Mouse (Mus musculus): ENCODE measurements around the gene Ephx1.
"Not testable (repeated sequence)": the region's sequence is repeated elsewhere in the genome, so short reads cannot be mapped to it uniquely, and the experiment has no call there.

Ephx1 gene

DNA sequence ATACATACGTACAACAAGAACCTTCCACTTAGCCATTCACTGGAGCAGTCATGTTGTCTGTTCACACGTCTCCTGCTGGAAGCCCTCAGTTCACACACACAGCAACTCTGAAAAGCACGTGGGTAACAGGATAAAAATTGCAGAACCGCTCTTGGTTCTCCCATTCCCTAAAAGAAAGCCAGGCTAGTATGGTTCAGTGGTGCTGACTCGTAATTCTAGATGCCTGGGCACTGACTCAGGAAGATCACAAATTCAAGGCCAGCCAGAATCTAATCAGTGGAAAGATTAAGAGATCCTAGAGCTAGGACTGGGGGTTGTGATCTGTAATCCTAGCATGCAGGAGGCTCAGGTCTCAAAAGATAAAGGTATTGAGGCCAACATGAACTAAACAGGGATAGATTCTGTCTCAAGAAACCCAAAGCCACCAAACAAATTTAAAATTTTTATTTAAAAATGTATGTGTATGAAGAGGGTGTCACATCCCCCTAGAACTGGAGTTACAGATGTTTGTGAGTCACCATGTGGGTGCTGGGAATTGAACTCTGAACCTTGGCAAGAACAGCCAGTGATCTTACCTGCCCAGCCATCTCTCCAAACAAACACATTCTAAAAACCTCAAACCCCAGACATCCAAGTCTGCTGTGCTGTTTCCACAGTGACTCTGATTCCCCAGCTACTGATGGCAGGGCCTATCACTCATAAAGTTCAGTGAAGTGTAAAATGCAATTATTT lies at the start of gene Ephx1:
TSS of gene Ephx1 (minus strand) at position 149 of the 732 bp plus-strand sequence.
- no peak for DNase-seq (ENCODE audit: low read depth)

DNA sequence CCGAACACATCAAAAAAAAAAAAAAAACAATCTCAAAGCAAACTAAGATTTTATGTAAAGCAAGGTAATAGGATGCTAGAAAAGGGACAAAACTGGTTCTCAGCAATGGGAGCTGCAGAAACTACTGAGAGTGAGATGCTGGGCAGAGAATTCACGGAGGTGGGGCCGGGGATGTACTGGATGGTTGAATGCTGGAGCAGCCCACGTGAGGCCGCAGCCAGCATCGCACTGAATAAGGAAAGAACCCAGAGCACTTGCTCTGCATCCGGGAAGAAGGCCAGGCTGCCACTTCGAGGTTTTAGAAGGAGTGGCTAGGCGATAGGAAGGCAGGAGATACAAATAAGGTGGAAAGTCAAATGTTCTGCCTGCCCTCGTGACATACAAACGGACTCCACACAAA lies 49.0 kb upstream of the Ephx1 start:
- DNase-seq (ENCODE audit: low read depth) = no peak

DNA sequence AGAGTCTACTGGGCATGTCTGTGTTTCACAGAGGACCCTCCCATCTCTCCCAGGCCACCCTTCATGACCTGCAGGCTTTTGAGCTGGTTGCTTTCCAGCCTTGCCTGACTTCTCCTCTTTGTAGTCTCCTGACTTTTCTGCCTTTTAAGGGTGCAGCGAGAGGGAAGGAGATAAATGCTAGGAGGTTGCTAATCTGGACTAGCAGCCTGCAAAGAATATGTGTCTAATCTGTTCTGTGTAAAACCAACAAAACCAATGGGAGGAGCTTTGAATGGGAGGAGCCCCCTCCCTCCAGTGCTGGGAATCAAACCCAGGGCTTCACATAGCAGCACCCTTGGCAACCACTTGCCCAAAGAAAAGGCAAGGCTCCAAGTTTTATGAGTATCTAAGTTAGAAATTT lies 47.6 kb upstream of the Ephx1 start:
- DNase-seq (ENCODE audit: low read depth) = no peak

- no peak for DNase-seq (ENCODE audit: low read depth)
Observed at GRCm38 (mm10) chr1:181064648-181065047, 43.9 kb upstream of the Ephx1 start.

DNA sequence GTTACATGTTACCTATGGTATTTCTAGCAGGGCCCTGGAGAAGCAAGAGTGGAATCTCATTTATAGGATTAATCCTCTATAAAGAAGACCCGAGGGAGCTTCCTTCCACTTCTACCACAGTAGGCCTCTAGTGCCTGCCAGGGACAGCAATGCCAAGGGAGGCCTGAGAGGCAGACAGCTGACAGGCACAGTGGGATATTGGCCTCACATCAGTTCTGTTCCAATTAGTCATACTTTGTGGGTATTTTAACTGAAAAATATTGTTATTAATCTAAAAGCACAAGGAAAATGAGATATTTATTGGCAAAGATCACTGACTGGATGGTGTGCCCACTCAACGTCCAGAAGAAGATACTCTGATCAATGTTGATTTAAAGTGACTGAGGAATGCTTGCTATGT lies 43.3 kb upstream of the Ephx1 start:
- no peak for DNase-seq (ENCODE audit: low read depth)

GRCm38 (mm10) chr1:181061784-181062485 lies 41.2 kb upstream of the Ephx1 start:
- no peak for DNase-seq (ENCODE audit: low read depth)

GRCm38 (mm10) chr1:181052898-181053297 lies 32.2 kb upstream of the Ephx1 start:
- no peak for DNase-seq (ENCODE audit: low read depth)

DNA sequence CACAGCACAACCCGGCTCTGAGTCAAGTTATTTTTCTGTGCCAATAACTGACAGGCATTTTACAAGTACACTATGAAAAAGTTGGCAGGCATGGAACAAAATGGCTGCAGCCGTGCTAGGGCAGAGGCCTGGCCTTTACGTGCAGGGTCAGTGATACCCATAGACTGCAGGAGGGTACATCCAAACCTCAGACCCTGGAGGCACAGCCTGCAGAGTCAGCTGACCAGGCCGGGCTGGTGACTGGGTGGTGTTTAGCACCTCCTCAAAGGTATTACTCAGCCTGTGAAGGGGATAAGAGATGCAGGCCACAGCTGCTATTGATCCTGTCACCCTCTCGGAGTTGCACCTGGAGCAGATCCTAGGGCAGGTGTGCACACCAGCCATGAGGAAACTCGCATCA lies 30.2 kb upstream of the Ephx1 start, which contains the start of gene 9130409I23Rik:
TSS of gene 9130409I23Rik (plus strand) at position 301 of the 400 bp plus-strand sequence.
- DNase-seq (ENCODE audit: low read depth) = no peak

DNA sequence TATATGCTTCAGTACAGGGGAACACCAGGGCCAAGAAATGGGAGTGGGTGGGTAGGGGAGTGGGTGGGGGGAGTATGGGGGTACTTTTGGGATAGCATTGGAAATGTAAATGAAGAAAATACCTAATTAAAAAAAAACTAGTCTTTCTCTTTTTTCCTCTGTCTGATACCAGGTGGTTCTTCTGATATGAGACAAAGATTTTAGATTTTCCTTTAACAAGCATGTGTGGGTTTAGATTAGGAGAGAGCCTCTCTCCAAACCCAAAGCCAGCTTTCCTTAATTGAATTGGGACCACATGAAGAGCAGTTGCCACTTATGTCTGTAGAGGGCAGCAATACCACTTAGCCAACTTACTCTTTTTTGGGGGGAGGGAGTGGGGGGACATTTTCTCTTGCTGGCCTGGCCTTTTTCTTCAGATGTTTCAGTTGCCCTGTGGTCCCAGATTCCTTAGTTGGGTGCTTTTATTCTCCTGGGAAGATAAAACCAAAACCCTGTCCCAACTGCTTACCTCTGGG lies 28.7 kb upstream of the Ephx1 start:
- no peak for DNase-seq (ENCODE audit: low read depth)

DNA sequence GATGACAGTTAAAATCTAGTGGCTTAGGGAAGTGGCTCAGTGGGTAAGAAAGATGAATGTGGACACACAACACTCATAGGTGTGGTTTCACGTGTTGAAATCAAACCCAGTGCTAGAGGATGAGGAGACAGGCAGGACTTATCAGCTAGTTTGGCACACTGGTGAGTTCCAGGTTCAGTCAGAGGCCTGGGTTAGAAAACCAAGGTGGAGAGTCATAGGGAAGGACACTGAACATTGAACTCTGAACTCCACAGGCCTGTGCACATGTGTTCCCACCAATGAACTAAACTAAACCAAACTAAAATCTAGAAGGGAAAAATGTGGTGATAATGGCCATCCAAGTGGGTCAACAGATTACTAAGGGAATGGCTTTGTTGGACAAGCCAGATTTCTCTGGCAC lies 26.8 kb upstream of the Ephx1 start:
- no peak for DNase-seq (ENCODE audit: low read depth)

DNA sequence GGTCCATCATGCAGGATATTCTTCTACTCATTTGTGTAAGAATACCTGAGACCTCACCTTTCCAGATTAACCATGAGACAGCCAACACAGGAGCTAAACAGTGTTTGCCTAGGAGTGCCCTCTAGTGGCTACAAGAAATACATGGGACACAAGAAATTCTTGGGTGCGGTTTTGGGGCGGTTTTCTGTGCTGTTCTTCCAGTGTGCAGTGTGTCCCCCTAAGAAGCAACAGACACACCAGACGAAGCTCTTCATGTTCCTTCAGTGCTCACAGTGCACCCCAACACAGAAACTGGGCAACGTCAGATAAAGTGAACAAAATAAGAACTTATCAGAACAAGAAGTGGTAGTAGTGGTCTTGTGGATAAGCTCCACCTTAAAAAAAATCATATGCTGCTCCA lies 18.9 kb upstream of the Ephx1 start:
- peak; percentile 81 for DNase-seq (ENCODE audit: low read depth)

- DNase-seq (ENCODE audit: low read depth) = no peak
Observed at GRCm38 (mm10) chr1:181037623-181038022, 16.9 kb upstream of the Ephx1 start.

DNA sequence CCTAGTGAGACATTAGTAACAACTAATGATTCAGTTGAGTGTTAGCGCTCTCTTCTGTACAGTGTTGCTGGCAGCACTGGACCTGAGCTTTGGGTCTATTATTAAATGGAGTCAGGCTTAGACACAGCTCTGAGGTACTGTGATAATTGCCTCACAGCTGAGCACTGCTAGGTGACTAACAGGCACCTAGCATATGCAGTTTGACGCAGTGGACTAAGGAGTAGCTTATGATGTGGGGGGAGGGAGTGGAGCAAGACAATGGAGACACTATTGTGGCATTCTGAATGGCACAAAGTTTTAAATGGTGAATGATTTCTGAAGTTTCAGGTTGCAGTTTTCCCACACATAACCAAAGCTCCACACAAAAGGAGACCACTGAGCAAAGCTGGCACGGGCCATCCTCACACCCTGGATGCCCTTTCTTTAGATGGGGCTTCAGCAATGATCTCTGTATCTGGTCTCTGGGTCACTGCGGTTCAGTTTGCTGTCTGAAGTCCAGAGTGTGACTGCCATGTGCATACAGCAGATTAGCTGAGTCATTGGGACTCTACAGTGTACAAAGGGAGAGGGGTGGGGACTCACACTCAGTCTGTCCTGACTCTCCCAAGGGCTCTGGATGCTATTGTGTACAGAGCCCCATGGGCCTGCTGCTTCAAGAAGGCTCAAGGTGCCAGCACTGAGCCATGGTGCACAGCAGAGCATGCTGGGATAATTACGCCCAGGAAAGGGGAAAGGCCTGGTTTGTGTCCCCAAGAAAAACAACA lies 14.5 kb upstream of the Ephx1 start:
- not testable (repeated sequence) for DNase-seq (ENCODE audit: low read depth)

- DNase-seq (ENCODE audit: low read depth) = peak; percentile 92
Observed at GRCm38 (mm10) chr1:181022265-181022664, 1.6 kb upstream of the Ephx1 start.

DNA sequence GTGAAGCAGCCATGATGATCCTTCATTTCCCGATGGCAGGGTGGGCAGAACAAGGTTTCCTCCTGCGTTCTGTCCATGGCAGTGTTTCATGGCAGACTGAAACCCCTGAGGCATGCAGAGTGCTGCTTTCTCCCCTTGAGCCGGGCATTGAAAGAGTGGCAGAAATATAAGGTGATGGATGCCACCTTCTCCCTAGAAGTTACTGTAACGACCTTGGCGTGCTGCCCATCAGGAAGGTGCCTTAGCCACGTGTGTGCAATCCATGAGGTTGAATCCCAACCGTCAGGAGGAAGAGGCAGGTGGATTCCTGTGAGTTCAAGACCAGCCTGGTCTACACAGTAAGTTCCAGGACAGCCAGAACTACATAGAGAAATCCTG lies 773 bp upstream of the Ephx1 start:
- DNase-seq (ENCODE audit: low read depth) = no peak

GRCm38 (mm10) chr1:181017890-181018420 lies 2.7 kb downstream of the Ephx1 start:
- DNase-seq (ENCODE audit: low read depth) = no peak

DNA sequence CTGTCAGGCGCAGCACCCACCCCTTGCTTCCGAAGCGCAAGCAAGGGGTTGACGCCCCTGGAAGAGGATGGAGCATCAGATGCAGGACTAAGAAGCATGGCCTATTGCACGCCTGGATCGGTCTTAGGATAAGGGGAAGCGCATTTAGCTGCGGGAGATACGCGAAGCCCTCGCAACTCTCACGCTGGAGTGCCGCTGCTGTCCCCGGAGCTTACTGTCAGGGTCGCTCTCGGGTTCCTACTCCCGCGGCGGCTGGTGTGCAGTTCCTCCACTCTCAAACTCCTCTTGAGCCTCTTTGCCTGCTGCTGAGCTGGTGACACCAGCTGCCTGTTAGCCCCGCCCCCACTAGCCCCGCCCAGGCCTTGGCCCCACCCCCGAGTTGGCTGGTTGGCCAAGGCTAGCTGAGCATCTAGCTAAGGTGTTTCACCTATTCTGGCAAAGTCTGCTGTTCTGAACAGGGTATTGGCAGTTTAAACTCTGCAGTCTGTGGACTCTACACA lies 3.4 kb downstream of the Ephx1 start:
- DNase-seq (ENCODE audit: low read depth) = peak; percentile 91

- peak; percentile 91 for DNase-seq (ENCODE audit: low read depth)
Observed at GRCm38 (mm10) chr1:181016532-181017131, 4.1 kb downstream of the Ephx1 start.

DNA sequence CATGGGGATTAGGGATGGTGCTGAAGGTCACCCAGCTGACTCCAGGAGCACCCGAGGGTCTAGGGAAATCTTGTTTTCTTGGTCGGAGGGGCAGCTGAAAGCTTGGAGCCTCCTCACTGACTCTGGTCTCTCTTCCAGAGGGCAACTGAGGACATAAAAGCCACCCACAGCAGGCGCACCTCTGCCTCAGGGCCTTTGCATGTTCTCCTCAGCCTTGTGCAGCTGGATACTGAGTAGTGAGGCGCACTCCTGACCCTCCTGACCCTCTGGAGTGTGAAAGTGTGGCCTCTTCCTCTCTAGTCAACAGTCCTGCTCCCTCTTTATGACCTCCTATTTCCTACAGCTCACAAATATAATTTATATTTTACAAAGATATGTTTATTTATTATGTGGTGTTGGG lies 4.7 kb downstream of the Ephx1 start:
- peak; percentile 34 for DNase-seq (ENCODE audit: low read depth)

GRCm38 (mm10) chr1:181015558-181015957 lies 5.1 kb downstream of the Ephx1 start:
- DNase-seq (ENCODE audit: low read depth) = no peak

- peak; percentile 56 for DNase-seq (ENCODE audit: low read depth)
Observed at GRCm38 (mm10) chr1:181014731-181015500, 5.8 kb downstream of the Ephx1 start.
